Mouse (Mus musculus) hindlimb bud, embryonic 11.5 days (tissue): ENCODE measurements at regions not wholly inside any gene's neighbourhood (a gene's known extent, or its start where the extent isn't known, plus 50 kb on each side); places are given as distances from the start of the nearest gene placed in this dataset.

Source experiments
- DNase-seq: peaks from one replicate; pipeline ENCODE4 v3.0.0-alpha.2; 2012; ENCODE audit warnings: low read depth, low spot score; ENCODE audit errors: extremely low spot score

DNA sequence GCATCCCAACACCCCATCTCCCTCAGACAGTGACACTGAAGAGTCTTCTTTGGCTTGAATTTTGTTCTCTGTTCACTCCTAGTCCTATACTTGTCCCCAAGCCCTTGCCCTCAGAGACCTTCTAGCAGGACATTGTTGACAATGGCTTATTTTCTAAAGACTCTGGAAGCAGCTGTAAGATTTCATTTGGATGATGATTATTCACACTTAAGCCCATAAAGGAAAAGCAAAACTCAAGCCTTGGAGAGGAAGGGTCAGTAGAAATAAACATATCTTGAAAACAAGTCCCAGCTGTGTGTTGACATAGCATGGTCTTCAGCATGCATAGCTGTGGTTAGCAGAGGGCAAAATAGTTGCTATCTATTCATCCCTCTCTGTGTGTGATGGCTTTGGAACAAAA, 59.9 kb upstream of the Cdh11 start:
- no peak for DNase-seq

- no peak for DNase-seq
Observed at GRCm38 (mm10) chr8:102860021-102860420, 74.6 kb upstream of the Cdh11 start.

DNA sequence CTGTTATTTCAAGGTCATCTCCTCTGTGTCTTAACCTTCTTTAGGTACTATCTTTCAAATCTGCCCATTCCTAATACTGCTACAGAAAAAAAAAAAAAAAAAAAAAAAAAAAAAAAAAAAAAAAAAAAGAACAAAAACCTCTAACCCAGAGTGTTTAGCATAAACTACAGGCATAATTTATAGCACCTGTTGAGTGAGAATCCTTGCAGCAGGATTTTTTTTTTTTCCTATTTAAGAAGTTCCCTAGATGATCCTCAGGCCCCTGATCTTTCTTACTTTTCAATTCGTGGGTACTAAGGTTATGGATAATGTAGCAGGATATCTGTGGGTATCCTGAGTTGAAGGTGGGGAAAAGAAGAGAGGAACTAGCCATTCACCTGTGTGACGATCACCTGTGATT, 114.1 kb upstream of the Cdh11 start:
- no peak for DNase-seq

GRCm38 (mm10) chr8:102900662-102901061, 115.2 kb upstream of the Cdh11 start:
- DNase-seq, result peak; percentile 28

DNA sequence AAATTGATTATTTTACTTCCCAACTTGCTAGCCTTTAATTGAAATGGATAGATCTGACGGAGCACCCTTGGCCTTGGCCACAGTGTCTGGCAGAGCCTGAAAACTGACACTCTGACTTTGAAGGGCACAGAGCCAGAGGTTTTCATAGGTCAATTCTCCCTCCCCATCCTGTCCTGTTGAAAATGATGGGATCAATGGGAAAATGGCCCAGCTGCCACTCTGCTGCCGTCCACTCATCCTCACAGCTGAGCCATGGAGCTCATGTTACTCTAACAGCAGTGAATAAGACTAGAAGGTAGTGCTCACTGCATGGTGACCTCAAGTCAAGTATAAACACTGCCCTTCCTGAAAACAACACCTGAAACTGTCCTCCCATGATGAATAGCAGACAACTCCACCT, 122.0 kb upstream of the Cdh11 start:
- DNase-seq, result no peak

GRCm38 (mm10) chr8:102931342-102931835, 145.9 kb upstream of the Cdh11 start:
- peak; percentile 47 for DNase-seq

DNA sequence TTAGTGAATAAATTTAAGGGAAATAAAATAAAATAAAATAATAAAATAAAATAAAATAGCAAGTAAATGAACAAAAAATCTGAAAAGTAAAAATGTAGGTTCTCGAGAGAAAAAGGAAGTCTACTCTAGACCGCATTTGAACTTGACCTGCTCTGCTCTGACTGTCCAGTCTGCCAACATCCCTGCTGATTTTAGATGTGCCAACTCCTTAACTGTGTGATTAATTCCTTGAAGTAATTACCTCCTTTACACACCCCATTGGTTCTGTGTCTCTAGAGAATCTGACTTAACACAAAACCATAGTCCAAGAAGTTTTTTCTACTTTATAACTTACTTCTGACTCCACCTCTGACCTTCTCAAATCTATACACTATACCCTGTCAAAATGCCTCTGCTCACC, 153.3 kb upstream of the Cdh11 start:
- no peak for DNase-seq

GRCm38 (mm10) chr8:102945546-102945945, 160.1 kb upstream of the Cdh11 start:
- no peak for DNase-seq

DNA sequence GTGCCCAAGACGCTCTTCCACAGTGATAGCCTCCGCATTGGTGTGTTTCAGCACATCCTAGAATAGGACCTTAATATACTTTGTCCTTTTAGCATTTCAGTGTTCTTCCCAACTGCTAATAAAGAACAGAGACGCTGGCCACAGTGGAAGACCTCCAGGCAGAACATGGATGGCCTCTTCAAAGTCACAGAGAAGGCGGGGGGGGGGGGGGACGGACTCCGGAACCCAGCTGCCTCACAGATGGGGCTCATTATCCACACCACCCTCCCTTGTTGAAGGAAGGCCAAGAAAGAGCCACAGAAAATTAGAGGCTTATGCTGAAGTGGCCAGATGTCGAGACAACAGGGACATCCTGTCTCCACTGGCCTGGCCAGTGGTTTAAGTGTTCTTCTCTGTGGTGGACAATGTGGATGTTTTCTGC, 192.7 kb upstream of the Cdh11 start:
- no peak for DNase-seq

DNA sequence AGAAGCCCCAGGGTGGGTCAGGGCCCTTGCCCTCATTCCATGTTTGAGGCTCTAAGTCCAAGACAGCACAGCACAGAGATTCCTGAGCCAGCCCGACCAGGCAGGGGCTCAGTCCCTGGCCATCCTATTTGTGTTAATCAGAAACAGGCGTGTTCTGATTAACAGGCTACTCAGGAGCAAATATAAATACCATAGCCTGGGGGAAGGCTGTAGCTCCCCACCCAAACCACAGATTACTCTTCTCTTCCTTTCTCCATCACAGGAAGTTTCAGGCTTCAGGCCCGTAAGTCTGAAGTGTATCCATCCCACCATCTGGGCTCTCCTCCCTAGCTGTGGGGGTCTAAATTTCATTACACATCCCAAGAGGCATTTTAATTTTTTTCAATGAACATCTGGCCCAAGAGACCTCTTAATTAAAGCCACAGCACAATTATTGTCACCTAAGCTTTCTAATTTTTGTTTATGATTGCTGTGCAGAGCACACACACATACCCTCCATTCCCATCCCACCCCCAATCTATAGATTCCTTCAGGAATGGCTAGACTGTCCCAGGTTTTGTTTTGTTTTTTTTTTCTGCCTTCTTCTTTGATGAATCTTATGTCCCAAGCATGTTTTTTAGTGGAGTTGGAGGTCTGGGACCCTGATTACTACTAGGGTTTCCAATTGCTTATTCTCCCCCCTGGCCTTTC, 197.9 kb upstream of the Cdh11 start:
- DNase-seq, result peak; percentile 84

GRCm38 (mm10) chr8:102983910-102984225, 198.4 kb upstream of the Cdh11 start:
- DNase-seq, result peak; percentile 79

DNA sequence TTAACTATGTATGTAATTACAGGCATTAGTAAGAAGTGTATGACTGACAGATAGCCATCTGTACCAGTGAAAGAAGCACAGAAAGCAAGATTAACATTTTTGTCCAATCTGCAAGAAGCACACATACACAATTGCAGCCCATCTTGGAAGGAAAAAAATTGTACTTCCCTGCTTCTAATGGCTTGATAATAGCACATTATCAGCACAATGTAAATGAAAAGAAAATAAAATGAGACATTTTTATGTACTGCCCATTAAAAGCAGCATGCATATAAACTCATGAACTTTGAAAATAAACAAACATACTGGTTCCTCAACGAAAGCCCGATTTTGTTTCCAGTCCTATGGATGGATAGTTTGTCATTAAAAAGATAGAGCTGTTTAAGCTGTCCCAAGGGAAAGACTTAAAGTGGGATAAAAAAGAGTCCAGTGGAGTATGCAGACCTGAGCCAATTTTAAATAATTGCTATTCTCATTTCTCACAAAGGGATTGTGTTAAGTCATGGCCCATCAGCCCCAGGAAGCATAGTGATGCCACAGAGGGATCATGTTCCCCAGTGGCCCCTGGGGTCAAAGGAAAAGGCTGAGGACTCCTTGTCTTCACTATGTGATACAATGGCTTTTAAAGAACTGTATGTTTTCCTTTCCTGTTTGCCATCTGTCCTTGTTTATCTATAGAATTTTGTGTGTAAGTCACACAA, 222.0 kb upstream of the Cdh11 start:
- no peak for DNase-seq

DNA sequence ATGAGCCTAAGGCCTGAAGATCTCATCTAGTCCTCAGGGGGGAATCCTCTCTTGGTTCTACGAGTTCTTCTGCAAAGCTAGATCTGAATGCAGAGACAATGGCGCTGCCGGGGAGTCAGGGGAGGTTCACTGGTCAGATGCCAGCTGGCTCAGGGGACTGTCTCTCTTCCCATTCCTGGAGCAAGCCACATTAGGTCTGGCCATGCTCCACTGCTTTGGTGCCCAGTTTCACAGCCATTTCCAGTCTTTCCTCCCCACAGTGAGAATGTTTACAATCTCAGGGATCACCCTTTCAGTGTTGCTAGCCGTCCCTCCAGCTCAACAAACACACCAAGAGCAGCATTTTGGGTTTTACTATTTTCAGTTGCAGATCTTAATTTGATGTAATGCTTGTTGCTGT, 233.7 kb upstream of the Cdh11 start:
- DNase-seq, result no peak

GRCm38 (mm10) chr8:103023237-103023636, 237.8 kb upstream of the Cdh11 start:
- no peak for DNase-seq

- DNase-seq, result no peak
Observed at GRCm38 (mm10) chr8:103031708-103032107, 246.3 kb upstream of the Cdh11 start.

- DNase-seq, result no peak
Observed at GRCm38 (mm10) chr8:103033956-103034355, 248.5 kb upstream of the Cdh11 start.

DNA sequence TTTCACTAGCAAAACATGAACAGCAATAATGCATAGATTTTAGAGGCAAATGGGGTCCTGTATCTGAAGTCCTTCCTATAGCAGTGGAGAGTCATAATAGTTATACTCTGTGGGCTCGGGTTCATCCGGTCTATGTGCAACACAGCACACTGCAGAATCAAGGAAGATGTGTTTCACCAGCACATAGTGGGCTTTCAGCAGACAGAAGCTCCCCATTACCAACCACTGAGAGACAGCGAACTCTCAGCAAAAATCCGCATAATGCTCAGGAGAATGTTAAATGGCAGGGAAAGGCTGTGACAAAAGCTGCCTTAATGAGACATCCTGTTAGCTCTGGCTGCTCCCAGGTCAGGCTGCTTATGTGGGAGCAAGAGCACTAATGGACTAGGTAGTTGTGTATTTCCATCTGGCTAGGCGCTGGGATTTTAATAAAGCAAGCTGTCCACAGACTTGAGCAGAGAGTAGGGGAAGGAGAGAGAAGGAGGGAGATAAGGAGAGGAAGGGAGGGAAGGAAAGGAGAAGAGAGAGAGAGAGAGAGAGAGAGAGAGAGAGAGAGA, 286.7 kb upstream of the Cdh11 start:
- no peak for DNase-seq

DNA sequence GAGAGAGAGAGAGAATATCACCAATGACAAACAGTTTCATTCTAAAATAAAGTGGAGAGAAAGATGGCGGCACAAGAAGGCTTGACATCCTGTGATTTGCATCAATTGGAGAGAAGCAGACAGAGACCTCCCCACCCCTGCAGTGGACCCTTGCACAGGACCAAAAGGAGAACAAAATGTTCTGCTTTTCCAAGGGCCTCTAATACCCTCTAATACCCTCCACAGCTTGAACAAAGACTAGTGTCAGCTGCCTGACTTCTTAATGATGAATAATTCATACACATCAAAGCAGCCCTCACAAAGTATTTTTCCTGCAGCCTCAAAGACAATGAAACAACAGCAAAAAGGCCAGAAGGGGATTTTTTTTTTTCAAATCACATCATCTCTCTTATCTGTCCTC, 287.2 kb upstream of the Cdh11 start:
- no peak for DNase-seq

DNA sequence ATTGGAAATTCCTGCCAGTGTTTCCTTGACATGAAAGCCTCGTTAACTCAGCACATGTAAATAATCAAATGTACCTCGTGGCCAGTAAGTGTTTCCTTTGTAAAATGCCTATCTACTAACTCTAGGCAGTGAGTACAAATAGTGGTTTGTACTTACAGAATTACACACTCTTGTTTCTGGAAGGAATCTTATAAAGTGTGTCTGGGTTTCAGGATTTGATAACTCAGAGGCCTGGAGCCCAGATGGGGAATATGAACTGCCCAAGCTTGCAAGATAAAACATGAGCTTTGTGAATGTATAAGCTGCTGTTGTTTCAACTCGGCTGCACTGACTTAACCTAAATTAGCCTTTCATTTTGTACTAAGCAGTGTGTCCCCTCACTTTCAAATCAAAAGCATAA, 293.1 kb upstream of the Cdh11 start:
- peak; percentile 64 for DNase-seq

GRCm38 (mm10) chr8:103086956-103087482, 301.6 kb upstream of the Cdh11 start:
- no peak for DNase-seq

DNA sequence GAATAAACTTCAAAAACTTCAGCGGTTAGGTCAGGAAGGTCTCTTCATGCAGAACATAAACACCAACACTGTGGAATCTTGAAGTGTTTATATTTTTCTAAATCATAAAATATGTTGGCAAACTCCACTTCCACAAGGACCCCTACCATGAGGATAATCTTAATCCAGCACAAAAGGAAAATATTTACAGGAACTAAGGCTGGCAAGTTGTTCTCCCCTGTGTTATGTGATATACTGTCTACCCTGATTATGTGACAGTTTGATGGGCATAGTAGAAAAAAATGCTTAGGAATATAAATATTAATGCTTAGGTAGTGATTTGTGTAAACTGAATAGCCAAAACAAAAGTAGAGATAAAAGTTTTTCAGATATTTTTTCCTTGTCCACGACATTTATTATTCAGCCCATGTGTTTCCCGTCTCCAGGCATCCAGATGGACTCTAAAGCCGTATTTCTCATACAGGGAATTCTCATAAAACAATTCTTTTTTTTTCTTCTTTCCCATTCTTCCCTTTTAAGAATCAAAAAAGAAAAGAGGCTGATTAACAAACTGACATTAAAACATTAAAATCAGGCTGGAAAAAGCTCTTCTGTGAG, 311.2 kb upstream of the Cdh11 start:
- DNase-seq, result no peak

GRCm38 (mm10) chr8:103125581-103125980, 340.1 kb upstream of the Cdh11 start:
- no peak for DNase-seq
